Mouse (Mus musculus) kidney, adult 2 months (tissue): ENCODE results near the gene D430042O09Rik.

ENCODE experiments used
- CTCF ChIP-seq: fragments of 200-500 bp; conservative IDR thresholded peaks from 2 replicates; pipeline ENCODE4 v1.5.1; 2011; ENCODE audit warnings: low read depth, mild to moderate bottlenecking, control low read depth, low read length, moderate library complexity, mixed read lengths; ENCODE audit not compliant: insufficient read depth, insufficient read length
- POLR2A ChIP-seq: fragments of 200-500 bp; IDR thresholded peaks from one replicate; pipeline ENCODE4 v1.6.1; 2011; ENCODE audit warnings: low read depth, low read length, control low read depth

GRCm38 (mm10) chr7:125678756-125679155 lies 28.9 kb upstream of the D430042O09Rik start:
- no peak for TF ChIP-seq CTCF
- TF ChIP-seq POLR2A = no peak
